Mouse (Mus musculus) ES-Bruce4 (cell line): ENCODE measurements at regions not wholly inside any gene's neighbourhood (a gene's known extent, or its start where the extent isn't known, plus 50 kb on each side); places are given as distances from the start of the nearest gene placed in this dataset.

Source experiments
- CTCF ChIP-seq: IDR thresholded peaks from one replicate; pipeline ENCODE4 v1.8.1; 2011; ENCODE audit warnings: low read depth, low read length
- POLR2A ChIP-seq: IDR thresholded peaks from one replicate; pipeline ENCODE4 v1.8.1; 2011; ENCODE audit warnings: low read length; ENCODE audit not compliant: insufficient read depth

GRCm38 (mm10) chr10:85330938-85331691 lies 55.5 kb upstream of the Btbd11 start:
- TF ChIP-seq CTCF: no peak
- TF ChIP-seq POLR2A: no peak
